Mouse (Mus musculus): Measurements from ENCODE around the gene Dner.

GRCm38 (mm10) chr1:84581812-84582211 lies 114.2 kb downstream of the Dner start:
- TF ChIP-seq CTCF (IDR thresholded peaks at IDR 0.05; ENCODE audit: low read depth, low read length), result no peak
- TF ChIP-seq GATA1 (IDR thresholded peaks at IDR 0.05; ENCODE audit: borderline replicate concordance, low read length), result no peak

All from G1E (cell line).